Mouse (Mus musculus) spleen, adult 2 months (tissue): Measurements from ENCODE around the gene Gm20388. TPM values are rescaled to one million over a fixed set of nuclear protein-coding genes. Genes with fewer than 3 reads are reported as not detected.

Experiments used
- DNase-seq, 2 experiments: peaks; one replicate each; pipeline versions ENCODE4 v3.0.0 to v3.0.0-alpha.2; 2012 to 2021; ENCODE audit warnings: low spot score in 2 of 2, low read depth in 1 of 2
- H3K27ac ChIP-seq: fragments of 200-500 bp; 2 replicates; pipeline ENCODE4 v1.5.1; 2012; ENCODE audit warnings: low read length, inconsistent platforms; ENCODE audit not compliant: insufficient read depth
- H3K27me3 ChIP-seq: fragments of 200-500 bp; 2 replicates; pipeline ENCODE4 v1.6.1; 2012; ENCODE audit warnings: mild to moderate bottlenecking, moderate library complexity, low read length, inconsistent platforms; ENCODE audit not compliant: control insufficient read depth, insufficient read depth
- H3K36me3 ChIP-seq: fragments of 200-500 bp; 2 replicates; pipeline ENCODE4 v1.6.1; 2012; ENCODE audit warnings: mild to moderate bottlenecking, low read length, inconsistent platforms; ENCODE audit not compliant: control insufficient read depth, insufficient read depth
- H3K4me1 ChIP-seq: fragments of 200-500 bp; 2 replicates; pipeline ENCODE4 v1.6.1; 2011; ENCODE audit warnings: inconsistent platforms; ENCODE audit not compliant: control insufficient read depth, insufficient read depth, insufficient read length
- H3K4me3 ChIP-seq: fragments of 200-500 bp; 2 replicates; pipeline ENCODE4 v1.5.1; 2011; ENCODE audit warnings: mild to moderate bottlenecking, inconsistent platforms; ENCODE audit not compliant: insufficient read depth, insufficient read length; ENCODE audit errors: extremely low read depth
- CTCF ChIP-seq: fragments of 200-500 bp; IDR thresholded peaks from 2 replicates; pipeline ENCODE4 v1.5.1; 2011; ENCODE audit warnings: mild to moderate bottlenecking, inconsistent platforms; ENCODE audit not compliant: insufficient read depth, insufficient read length, insufficient replicate concordance; ENCODE audit errors: extremely low read depth
- POLR2A ChIP-seq: fragments of 200-500 bp; IDR thresholded peaks from 2 replicates; pipeline ENCODE4 v1.6.1; 2011; ENCODE audit warnings: low read depth, low read length, inconsistent platforms
- WGBS: fragments of 180-500 bp; shearing (Covaris S2); methylation state at CpG from one replicate; pipeline ENCODE4 v1.1.7; 2018; 5-methylcytosine and 5-hydroxymethylcytosine counted together
- polyA plus RNA-seq: library from polyadenylated mRNA; depleted of rRNA; stranded (reverse); fragments of >200 nt; gene quantifications from 2 replicates; pipeline ENCODE4 v1.2.3, GENCODE M21; 2012

The Gm20388 gene
- polyA plus RNA-seq, 1 experiment: 26.1 TPM

DNA sequence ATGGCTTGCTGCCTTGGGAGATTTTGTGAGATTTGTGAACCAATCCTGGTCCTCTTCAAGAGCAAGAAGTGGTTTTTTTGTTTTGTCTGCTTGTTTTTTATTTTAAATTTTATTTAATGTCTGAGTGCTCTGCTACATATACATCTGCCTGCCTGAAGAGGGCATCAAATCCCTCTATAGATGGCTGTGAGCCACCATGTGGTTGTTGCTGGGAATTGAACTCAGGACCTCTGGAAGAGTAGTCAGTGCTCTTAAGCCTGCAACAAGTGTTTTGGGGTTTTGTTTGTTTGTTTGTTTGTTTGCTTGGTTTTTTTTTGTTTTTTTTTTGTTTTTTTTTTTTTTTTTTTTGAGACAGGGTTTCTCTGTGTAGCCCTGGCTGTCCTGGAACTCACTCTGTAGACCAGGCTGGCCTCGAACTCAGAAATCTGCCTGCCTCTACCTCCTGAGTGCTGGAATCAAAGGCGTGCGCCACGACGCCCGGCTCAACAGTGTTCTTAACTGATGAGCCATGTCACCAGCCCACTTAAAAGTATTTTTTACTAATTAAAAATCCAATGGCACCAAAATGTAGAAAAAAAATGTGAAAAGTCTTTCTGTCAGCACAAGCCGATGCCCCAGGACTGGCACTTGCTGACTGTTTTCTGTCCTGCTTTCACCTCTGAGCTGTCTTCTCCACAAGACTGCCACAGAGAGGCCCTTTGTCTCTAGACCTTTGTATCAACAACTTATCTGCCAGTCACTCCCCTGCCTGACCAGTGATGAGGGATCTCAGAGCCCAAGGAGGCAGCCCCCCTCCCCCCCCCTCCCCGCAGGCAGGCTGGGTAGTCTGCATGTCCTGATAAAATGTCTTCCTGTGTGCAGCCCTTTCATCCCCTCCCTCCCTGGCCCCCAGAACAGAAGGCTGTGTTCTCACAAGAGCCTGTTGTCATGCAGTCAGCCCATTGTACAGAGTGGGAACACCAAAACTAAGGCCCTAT, 3505.6 kb downstream of the Gm20388 start:
- DNase-seq: peak in 1 of 2 experiments; percentile 28

DNA sequence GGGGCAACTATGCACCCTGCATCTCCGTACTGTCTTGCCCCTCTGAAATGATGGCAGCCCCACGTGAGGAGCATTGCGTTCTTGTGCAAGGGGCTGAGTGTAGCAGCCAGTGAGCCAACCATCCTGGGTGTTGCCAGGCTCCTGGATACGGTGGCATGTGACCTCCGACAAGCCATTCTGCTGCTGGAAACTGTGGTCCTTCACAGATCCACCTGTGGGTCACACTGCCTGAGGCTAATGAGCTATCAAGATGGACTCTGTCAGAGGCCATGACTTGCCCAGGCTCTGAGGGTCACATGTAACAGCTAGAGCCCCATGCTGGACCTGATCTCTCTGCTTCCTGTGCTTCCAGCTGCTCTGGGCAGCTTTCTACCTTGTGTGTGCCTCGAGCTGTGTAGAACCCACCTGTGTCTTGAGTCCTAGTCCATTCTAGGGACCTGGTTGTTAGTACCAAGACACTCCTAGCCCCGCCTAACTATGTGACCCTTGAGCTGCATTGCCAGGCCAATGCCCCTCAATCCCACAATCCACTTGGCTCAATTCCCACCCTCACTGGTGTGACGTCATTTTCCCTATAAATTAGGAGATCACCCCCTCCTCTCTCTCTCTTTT, 3506.4 kb downstream of the Gm20388 start:
- no peak overlapping the region for H3K4me3 ChIP-seq
- no peak overlapping the region for H3K27ac ChIP-seq
- TF ChIP-seq POLR2A: no peak
- no peak for TF ChIP-seq CTCF
- 75% methylated on average over 8 of the region's 8 CpGs for WGBS
- peaks cover 5% of the 10 kb centered on the region; the same call in 1 of the 2 replicates for H3K4me1 ChIP-seq
- DNase-seq: no peak
- no peaks in the 10 kb centered on the region for H3K27me3 ChIP-seq
- no peaks in the 10 kb centered on the region for H3K36me3 ChIP-seq

More for the DNA sequence above, 3505.6 kb downstream of the Gm20388 start:
- H3K4me3 ChIP-seq: no peak overlapping the region
- H3K27ac ChIP-seq: no peak overlapping the region
- peaks cover 13% of the 10 kb centered on the region for H3K4me1 ChIP-seq
- H3K27me3 ChIP-seq: peaks cover 5% of the 10 kb centered on the region
- 68% methylated on average over 8 of the region's 8 CpGs for WGBS
- no peaks in the 10 kb centered on the region for H3K36me3 ChIP-seq
- no peak for TF ChIP-seq CTCF
- no peak for TF ChIP-seq POLR2A

DNA sequence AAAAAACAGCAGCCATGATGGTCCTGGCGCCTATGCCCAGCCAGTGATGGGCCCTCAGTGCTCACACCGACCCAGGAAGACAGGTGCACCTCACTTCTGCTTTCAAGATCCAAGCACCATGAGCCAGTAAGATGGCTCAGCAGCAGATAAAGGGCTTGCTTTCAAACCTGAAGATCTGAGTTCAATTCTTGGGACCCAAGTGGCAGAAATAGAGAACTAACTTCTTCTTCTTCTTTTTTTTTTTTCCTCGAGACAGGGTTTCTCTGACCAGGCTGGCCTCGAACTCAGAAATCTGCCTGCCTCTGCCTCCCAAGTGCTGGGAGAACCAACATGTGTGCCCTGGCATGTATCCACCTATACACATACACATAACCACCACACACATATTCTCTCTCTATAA, 3509.1 kb downstream of the Gm20388 start:
- no peak overlapping the region for H3K4me3 ChIP-seq
- H3K4me1 ChIP-seq: no peaks in the 10 kb centered on the region
- no peaks in the 10 kb centered on the region for H3K27me3 ChIP-seq
- no peaks in the 10 kb centered on the region for H3K36me3 ChIP-seq
- H3K27ac ChIP-seq: no peak overlapping the region
- WGBS: 47% methylated on average over 4 of the region's 4 CpGs
- TF ChIP-seq CTCF: no peak
- no peak for TF ChIP-seq POLR2A
- no peak for DNase-seq

DNA sequence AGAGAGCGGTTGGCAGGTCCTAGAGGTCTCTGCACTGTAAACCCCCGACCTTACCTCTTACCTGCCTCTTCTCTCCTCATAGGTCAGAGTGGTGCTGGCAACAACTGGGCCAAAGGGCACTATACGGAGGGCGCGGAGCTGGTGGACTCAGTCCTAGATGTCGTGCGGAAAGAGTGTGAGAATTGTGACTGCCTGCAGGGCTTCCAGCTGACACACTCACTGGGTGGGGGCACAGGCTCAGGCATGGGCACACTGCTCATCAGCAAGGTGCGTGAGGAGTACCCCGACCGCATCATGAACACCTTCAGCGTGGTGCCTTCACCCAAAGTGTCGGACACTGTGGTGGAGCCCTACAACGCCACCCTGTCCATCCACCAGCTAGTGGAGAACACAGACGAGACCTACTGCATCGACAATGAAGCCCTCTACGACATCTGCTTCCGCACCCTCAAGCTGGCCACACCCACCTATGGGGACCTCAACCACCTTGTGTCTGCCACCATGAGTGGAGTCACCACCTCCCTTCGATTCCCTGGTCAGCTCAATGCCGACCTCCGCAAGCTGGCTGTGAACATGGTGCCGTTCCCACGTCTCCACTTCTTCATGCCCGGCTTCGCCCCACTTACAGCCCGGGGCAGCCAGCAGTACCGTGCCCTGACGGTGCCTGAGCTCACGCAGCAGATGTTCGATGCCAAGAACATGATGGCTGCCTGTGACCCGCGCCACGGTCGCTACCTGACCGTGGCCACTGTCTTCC, 3510.1 kb downstream of the Gm20388 start:
- Histone ChIP-seq H3K4me1 (no peaks in the 10 kb centered on the region), H3K36me3 (no peaks in the 10 kb centered on the region), H3K27ac (no peak overlapping the region), H3K4me3 (no peak overlapping the region), H3K27me3 (no peaks in the 10 kb centered on the region)
- WGBS: 94% methylated on average over 34 of the region's 34 CpGs
- no peak for DNase-seq
- no peak for TF ChIP-seq POLR2A
- TF ChIP-seq CTCF: no peak

DNA sequence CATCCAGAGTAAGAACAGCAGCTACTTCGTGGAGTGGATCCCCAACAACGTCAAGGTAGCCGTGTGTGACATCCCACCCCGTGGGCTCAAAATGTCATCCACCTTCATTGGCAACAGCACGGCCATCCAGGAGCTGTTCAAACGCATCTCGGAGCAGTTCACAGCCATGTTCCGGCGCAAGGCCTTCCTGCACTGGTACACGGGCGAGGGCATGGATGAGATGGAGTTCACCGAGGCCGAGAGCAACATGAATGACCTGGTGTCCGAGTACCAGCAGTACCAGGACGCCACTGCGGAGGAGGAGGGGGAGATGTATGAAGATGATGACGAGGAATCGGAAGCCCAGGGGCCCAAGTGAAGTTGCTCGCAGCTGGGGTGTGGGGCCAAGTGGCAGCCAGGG, 3510.7 kb downstream of the Gm20388 start:
- H3K36me3 ChIP-seq: no peaks in the 10 kb centered on the region
- H3K27me3 ChIP-seq: no peaks in the 10 kb centered on the region
- H3K27ac ChIP-seq: no peak overlapping the region
- no peaks in the 10 kb centered on the region for H3K4me1 ChIP-seq
- no peak overlapping the region for H3K4me3 ChIP-seq
- no peak for DNase-seq
- TF ChIP-seq POLR2A: no peak
- no peak for TF ChIP-seq CTCF
- 90% methylated on average over 19 of the region's 19 CpGs for WGBS

DNA sequence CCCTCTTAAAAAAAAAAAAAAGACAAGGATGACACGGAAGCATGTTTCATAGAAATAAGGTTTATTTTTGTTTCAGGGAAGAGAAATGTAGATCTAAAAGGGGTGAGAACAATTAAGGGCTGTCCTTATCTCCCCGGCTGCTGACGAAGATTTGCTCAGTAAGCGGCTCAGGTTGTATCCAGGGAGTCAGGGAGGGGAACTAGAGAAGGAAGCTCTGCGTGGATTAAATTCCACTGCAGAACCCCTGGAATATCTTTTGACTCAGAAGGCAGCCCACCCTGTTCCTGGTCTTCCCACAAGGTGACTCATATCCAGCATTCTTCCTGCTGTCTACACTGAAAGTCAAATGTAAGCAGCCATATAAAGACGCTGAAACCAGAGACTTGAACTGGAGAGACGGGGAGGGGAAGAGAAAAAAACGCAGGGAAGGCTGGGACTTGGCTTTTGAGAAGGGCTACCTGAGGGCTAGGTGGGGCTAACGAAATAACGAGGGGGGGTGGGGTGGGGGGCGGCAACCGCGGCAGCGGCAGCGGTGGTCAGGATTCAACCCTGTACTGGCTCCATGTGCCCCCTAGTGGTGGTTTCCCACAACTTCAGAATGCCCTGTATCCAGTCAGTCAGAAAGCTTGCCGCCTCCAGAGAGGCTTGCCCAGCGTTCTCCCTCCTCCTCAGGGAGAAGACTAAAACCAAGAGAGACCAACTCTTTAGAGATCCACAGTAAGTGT, 3511.6 kb downstream of the Gm20388 start:
- no peak overlapping the region for H3K27ac ChIP-seq
- H3K4me1 ChIP-seq: no peaks in the 10 kb centered on the region
- no peaks in the 10 kb centered on the region for H3K27me3 ChIP-seq
- H3K36me3 ChIP-seq: no peaks in the 10 kb centered on the region
- H3K4me3 ChIP-seq: no peak overlapping the region
- peak; percentile 19 to 53 for DNase-seq
- 20% methylated on average over 17 of the region's 17 CpGs for WGBS
- TF ChIP-seq CTCF: peak; percentile 65; the same call in 1 of the 2 replicates
- no peak for TF ChIP-seq POLR2A
